Mouse (Mus musculus): ENCODE measurements around the gene Gm20605.

Gene Gm20605

DNA sequence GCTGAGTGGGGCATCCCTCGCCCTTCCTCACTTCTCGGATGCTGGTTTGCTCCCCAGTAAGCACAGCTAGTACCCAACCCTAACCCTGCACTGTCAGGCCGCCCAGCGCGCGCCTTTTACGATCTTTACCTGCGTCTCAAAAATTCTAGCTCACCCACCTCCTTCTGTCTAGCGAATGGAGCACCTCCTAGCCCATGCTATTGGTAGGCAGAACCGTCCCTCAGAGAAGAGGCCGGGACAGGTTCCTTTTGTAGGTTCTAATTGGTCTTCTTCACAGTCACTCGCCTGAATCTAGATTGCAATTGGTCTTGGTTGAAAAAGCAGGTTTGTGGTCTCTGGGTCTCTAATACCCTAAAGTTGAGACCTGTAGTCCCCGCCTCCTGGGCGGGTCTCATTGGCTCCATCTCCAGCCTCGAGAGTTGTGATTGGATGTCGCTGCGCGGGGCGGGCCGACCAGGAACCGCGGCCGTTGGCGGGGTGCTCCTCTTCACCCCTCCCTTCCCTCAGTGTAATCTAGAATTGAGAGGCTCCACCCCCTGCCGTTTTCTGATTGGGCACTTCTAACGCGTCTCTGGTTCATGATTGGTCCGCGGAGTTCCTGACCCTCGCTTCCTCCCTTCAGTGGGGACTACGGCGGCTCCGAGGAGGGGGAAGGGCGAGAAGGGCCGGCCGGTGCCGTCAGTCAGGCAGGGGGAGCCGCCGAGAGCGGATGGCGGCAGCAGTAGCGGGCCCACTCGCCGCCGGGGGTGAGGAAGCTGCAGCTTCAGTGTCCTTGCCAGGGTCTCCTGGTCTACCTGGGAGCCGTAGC, at the start of gene Gm20605, which contains the start of the genes Fbxo24 and Lrch4:
Gene Gm20605 (plus strand): TSS at position 678 of the 808 bp plus-strand sequence.
Gene Fbxo24 (minus strand): TSS at position 505 of the 808 bp plus-strand sequence.
Gene Lrch4 (plus strand): TSS at position 624 of the 808 bp plus-strand sequence.
- peak; percentile 100 for DNase-seq

DNA sequence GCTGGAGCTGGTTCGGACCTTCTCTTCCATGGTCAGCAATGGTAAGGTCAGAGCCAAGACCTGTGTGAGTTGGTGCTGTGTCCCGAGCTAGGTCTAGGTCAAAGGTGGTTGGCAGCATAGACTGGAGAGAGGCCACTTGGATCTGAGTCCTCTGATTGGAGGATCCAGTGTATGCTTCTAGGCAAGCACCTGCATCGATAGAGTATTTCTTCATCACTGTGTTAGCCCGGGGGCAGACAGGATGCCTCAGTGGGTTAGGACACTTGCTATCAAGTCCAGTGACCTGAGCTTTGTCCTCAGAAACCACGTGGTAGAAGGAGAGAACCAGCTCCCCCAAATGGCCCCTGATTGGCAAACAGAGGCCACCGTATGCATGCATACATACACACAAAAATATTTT, 48.7 kb upstream of the Gm20605 start:
- DNase-seq = no peak

DNA sequence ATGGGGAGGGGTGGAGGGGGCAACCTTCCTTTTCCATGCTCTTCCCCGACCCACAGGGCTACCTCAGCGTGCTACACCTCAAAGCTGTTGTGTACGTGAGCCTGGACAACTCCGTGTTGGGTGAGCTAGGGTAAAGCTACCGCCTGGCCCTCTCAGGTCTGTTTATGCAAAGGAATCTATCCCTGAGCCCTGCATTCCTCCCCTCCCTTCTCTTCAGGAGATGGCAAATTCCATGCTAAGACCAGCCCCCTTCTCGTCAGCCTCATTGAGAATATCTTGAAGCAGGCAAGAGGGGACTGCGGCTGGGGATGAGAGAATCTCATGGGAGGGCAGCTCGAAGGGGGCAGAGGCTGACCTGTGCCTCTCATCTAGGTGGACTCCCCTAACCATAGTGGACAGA, 46.3 kb upstream of the Gm20605 start:
- no peak for DNase-seq

DNA sequence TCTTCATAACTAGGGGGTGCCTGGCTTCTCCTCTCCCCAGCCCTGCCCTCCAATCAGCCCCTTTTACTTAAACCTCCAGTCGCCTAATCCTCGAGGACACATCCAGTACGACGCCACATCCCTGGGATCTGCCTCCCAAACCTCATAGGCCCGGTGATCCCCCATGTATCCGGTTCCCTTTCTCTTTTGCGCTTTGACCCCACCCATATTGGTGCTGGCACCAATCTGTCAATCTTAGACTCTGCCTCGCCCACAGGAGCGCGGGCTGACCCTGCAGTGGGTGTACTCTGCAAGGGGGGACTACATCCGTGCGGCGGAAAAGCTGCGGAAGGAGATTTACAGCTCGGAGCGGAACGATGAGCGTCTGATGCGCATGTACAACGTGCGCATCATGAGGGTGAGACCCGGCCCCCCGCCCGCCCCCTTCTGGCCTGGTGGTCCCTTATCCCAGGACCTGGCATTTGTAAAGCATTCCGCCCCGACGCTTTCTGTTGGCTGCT, 45.3 kb upstream of the Gm20605 start:
- DNase-seq = peak; percentile 39

DNA sequence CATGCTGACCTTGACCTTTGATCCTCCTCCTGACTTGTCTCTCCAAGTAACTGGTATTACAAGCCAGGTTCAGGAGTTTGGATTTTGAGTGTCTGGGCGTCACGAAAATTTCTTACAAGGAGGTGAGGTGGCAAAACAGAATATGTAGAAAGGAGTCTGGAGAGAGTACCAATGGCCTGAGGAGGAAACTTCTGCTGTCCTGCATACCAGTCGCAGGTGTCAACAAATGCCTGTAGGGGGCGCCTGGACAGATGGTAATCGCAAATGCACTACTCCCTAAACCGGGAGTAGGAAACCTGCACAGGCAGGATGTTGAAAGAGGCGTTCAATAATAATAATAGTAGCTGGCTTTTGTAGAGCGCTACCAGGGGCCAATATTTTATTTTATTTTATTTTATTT, 44.0 kb upstream of the Gm20605 start:
- DNase-seq = peak; percentile 91

DNA sequence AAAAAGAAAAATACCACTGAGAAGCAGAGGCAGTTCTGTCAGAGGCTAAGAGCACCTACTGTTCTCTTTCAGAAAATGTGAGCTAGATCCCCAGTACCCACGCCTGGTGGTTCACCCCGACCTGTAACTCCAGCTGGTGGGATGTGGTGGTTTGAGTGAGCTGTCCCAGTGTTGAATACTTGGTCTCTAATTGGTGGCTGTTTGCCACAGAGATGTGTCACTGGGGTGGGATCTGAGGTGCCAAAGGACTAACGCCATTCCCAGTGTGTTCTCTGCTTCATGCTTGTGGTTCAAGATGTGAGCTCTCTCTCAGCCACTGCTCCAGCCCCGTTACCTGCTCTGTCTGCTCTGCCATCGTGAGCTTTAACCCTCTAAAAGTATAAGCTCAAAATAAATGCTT, 38.5 kb upstream of the Gm20605 start:
- DNase-seq = no peak

DNA sequence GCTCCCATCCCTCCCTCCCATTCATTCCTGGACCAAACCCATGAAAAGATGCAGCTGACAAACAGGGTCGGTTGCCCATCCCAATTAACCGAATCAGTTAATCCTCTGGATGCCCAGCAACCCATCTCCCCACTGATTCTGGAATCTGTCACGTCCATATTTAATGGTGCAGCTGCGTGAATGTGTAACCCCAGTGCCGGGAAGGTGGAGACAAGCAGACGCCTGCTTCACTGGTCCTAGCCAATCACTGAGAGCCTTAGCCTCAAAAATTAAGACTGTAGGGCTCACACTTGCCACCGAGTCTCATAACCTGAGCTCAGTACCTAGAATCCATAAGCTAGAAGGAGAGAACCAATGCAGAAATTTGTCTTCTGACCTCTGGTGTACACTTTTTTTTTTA, 33.1 kb upstream of the Gm20605 start:
- no peak for DNase-seq

DNA sequence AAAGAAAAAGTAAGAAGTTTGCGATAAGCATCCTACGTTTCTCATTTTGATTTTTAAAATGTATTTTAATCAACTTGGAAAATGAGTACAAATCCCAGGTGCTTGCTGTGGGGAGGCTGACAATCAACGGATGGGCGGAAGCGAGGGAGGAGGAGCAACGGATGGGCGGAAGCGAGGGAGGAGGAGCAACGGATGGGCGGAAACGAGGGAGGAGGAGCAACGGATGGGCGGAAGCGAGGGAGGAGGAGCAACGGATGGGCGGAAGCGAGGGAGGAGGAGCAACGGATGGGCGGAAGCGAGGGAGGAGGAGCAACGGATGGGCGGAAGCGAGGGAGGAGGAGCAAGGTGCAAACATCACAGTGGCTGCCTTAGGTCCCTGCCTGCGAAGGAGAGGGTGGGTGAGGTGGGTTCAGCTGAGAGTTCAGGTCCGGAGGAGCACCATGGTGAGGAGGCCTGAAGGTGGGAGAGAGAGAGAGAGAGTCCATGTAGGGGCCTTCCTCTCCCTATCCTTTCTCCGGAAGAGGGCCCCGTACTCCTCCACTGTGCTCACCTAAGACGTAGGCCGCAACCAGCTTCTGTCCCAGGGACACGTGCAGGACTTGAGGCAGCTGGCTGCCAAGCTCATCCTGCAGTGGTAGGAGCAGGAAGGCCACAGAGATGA, 32.2 kb upstream of the Gm20605 start:
- no peak for DNase-seq

DNA sequence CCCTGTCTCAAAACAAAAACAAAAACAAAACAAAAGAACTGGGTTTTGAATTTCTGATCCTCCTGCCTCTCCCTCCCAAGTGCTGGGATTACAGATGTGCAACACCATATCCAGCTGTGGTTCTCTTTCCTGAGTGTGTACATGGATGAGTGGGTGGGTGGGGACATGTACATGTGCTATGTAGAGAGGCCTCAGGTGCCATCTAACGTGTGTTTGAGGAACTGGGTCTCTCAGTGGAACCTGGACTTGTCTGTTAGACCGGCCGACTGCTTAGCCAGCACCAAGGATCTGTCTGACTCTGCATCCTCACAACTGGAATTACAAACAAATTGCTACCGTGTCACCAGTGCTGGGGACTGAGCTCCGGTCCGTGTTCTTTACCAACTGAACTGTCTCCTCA, 31.4 kb upstream of the Gm20605 start:
- no peak for DNase-seq

DNA sequence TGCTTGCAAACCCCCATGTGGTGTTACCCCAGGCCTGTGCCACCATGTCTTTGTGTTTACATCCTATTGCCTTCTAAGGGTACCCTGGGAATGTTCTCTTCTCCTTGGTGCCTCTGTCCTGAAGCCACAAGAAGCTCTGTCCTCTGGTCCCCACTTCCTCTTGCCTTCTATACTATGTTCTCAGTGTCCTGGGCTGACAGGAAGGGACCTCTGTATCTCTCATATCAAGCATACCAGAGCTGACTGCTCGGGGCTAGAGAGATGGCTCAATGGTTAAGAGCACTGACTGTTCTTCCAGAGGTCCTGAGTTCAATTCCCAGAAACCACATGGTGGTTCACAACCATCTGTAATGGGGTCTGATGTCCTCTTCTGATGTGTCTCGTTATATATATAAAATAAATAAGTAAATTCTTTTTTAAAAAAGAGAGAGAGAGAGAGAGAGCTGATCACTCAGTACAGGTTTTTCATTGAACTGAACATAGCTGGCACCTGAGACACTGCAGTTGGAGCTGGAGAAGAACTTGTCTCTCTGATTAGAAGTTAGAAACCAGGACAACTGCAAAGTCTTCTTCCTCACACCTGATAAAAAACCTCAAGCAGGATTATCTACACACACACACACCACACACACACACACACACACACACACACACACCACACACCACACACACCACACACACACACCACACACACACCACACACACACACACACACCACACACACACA, 30.7 kb upstream of the Gm20605 start:
- DNase-seq = no peak

DNA sequence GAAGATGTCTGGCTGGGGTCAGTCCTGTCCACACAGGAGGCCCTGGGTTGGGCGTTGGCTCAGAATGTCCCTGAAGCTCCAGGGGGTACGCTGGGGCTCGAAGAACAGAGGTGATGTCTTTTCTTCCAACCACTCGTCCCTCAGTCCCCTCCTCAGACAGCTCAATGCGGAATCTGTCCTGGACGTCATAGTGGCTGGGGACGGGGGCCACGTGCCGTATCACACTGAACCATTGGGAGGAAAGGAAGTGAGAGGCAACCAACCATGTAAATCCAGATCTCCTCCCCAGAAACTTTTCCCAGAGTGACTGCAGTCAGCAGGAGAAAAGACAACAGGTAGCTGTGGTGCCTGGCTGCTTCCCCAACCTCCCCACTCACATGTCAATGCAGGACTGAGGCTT, 29.4 kb upstream of the Gm20605 start:
- DNase-seq = no peak

DNA sequence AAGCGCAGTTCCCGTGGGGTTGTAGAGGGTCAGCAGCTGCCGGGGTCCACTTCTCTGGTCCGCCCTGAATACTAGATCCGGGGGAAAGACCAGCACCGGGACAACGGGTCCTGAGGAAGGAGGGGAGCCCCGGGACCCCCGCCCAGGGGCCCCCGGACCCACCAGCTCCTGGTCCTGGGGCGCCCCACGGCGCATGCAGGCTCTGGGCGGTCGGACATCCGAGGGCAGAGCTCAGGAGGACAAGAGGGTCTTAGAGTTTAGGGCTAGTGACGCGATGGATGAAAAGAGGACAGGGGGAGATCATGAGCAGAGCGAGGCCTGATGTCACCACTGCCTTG, 28.7 kb upstream of the Gm20605 start:
- no peak for DNase-seq

DNA sequence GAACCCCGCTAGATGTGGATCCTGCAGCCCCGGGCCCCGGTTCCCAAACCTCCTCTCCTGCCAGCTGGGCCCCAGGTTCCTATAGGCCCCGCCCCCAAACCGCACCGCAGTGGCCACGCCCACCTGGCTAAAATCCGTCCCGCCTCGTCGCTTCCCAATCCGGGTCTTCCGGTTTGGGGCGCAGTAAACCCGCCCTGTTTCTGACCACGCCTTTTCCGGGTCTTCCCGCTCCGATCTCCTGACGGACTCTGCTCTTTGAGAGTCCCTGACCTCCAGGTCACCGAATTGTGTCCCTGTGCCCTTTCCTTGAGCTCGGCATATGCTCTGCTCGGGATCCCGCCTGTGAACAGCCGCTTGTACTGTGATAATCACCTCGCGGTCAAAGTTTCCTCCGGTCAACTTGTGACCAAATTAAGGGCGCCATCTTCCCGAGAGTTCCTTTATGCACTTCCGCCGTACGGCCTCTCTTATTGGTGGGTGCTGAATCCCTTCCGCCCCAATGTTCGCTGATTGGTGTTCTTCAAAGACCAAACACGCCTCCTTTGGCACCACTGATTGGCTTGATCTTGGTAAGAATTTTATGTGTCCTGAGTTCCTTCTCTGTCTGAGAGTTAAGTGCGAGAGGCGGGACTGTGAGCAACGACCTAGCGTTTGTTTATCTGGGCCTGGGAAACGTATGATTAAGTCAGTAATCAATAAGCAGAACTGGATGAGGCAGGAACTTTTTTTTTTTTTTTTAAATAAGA, 28.2 kb upstream of the Gm20605 start, which contains the start of gene Mospd3:
Gene Mospd3 (minus strand): TSS at position 440 of the 746 bp plus-strand sequence.
- DNase-seq = peak; percentile 100

DNA sequence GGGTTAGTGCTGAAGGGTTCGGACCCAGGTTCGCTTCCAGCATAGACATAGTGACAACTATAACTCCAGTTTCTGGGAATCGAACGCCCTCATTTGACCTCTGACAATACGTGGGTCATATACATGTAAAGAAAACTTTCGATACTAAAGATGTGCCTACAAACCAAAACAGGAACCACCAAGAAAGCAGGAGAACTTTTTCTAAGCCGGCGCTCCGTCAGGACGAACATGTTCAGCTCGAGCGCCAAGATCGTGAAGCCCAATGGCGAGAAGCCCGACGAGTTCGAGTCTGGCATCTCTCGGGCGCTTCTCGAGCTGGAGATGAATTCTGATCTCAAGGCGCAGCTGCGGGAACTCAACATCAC, 27.6 kb upstream of the Gm20605 start:
- peak; percentile 50 for DNase-seq

DNA sequence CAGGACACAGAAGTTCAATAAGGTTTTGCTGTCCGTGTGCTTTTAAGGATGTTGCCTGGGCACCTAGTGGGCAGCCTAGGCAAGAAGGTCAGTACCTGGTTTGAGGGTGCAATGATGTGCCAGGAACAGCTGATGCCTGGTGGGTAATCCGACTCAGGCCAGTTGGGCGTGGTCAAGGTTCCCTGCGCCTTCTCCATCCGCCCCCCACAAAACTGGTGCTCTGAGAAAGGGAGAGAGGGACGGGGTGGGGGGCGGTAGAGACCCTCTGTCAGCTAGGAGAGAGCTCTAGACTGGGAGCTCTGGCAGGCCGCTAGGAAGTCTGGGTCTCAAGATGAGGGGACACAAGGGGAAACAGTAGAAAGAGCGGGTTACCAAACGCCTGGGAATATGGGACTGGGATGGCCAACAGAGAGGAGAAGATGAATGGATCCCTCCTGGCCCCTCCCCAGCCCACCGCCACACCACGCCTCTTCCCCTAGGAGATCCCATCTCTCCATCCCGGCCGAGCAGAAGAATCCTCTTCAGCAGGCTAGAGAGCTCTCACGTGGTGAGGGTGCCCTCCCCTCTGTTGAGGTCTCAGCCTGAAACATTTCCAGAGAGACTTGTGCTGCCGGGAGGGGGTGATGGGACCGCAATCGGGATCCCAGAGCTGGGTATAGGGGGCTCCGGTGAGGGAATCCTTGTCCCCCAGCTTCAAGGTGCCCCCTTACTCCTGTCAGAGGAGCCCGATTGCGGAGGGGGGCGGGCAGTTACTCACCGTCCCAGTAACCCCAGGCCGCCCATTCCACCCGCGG, 20.9 kb upstream of the Gm20605 start:
- no peak for DNase-seq

DNA sequence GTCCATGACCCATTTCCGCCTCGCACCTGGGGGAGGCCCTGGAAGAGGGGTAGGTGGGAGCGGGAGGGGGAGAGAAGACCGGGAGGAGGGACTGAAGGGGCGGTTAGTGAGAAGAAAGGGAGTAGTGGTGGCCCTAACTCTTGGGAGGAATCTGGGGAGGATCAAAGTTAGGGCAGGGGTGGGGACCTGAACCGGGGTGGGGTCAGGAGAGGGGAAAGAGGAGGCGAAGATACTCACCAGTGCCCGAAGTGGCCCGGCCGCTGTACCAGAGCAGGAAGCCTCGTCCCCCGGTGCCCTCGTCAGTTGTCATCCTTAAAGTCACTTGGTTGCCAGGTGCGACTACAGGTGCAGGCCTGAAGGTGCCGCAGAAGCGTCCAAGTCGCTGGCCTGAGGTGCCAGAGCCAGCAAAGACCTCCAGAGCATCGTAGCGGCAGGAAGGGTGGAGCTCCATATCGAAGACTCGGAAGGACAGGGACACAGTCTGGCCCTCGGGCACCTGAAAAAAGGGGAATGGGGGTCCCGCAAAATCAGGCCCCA, 20.3 kb upstream of the Gm20605 start:
- no peak for DNase-seq

DNA sequence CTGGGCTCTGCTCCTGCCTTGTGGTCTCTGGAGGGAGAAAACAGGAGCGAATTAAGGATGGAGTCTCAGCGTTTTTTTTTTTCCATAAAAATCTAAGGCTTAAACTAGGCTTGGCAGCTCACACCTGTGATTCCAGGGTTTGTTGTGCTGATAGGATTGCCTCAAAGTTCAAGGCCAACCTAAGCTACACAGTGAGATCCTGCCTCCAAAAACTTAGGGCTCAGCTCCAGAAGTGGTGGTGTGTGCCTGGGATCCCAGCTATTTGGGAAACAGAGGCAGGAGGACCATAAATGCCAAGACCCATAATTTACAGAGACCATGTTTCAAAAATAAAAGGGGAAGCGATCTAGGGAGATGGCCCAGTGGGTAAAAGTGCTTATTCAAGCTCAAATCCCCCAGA, 19.7 kb upstream of the Gm20605 start:
- DNase-seq = no peak

DNA sequence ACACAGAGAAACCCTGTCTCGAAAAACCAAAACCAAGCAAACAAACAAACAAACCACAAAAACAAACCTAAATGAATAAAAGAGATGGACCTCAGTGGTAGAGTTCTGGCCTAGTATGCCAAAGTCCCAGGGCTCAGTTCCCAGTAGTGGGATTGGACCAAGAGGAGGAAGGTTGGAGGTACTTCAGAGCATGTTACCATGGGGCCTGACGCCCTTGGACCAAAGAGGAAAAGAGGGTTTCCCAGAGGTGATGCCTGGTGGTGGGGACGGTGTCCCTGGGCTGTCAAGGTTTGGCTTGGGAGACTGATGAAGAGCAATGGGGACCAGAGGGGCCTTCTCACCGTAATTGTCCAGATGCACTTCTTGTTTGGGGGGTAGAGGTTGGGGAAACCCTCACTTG, 18.9 kb upstream of the Gm20605 start:
- no peak for DNase-seq

DNA sequence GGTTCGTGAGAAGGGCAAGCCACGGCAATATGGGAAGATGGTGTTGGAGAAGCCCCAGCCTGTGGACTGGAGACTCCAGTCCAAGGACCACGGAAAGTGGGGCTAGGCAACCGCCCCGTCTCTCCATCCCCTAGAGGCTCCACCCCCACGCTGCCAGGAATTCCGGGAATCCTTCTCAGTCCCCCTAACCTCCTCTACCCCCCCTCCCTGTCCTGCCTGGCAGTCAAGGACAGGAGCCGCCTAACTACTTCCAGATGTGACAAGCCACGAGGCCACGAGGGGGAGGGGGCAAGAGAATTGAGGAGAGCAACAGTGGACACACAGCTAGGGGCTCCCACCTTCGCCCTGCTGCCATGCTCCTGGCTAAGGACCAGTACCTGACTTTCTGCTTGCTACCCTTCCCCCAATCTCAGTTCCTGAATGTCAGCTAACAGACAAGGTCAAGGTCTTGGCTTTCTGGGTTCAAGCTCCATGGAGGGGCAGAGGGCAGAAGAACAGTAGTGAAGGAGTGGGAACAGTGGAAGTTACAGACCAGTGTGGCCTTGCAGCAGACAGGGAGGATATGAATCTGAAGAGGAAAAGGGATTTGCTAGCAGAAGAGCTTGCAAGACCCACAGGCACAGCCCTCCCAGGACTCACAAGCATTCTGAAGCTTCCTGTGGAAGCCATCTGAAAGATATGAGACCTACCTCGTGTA, 18.3 kb upstream of the Gm20605 start:
- DNase-seq = peak; percentile 84

DNA sequence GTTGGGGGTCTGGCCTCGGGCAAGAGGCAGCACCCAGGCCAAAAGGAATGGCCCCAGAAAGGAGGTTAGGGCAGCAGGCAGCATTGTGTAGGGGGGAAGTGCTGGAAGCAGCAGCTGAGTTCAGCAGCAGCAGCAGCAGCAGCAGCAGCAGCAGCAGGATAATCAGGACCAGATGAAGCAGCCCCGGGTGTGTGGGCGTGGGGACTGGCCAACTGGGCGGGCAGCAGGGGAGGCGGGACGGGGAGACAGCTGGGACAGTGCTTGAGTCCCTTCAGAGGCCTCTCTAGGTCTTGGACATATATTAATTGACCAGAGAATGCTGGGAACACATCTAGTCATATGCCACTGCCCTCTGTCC, 17.8 kb upstream of the Gm20605 start:
- peak; percentile 54 for DNase-seq

DNA sequence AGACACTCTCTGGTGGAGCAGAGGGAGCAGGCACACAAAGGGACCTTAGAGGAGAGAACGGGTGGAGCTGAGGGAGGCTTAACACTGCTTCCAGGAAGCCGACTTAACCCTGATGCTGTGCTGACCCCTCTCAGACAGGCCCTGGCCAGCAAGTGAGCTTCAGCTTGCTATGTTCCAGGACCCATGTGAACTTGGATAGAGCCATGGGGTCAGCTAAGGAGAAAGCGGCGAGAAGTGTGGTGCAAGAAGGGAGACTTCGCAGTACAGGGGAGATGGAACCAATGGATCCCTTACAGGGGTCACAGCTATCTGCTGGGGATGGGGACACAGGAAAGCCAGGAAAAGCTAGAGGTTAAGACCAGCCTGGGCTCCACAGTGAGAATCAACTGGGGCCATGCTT, 15.9 kb upstream of the Gm20605 start:
- DNase-seq = peak; percentile 34

All from lung, postnatal 36 days (tissue).